Mouse (Mus musculus) limb, embryonic 13.5 days (tissue): ENCODE data around the gene Henmt1. TPM values are rescaled to one million over a fixed set of nuclear protein-coding genes. Genes with fewer than 3 reads are reported as not detected.

Experiments
- ATAC-seq: fragments of 200-750 bp; cut with Nextera tagmentation; 2 replicates; pipeline ENCODE4 v1.8.0; 2017; ENCODE audit warnings: low read depth, moderate number of reproducible peaks, moderate TSS enrichment; ENCODE audit not compliant: low FRiP score
- H3K27ac ChIP-seq: fragments of 300-500 bp; sonication (generic); 2 replicates; pipeline ENCODE4 v1.5.1; 2015; ENCODE audit warnings: inconsistent platforms, mild to moderate bottlenecking, moderate library complexity
- H3K27me3 ChIP-seq: fragments of 300-500 bp; sonication (generic); 2 replicates; pipeline ENCODE4 v1.6.1; 2015; ENCODE audit warnings: mild to moderate bottlenecking, inconsistent platforms
- H3K36me3 ChIP-seq: fragments of 300-500 bp; sonication (generic); 2 replicates; pipeline ENCODE4 v1.6.1; 2015; ENCODE audit warnings: inconsistent platforms, mild to moderate bottlenecking, moderate library complexity
- H3K4me1 ChIP-seq: fragments of 300-500 bp; sonication (generic); 2 replicates; pipeline ENCODE4 v1.6.1; 2015; ENCODE audit warnings: inconsistent platforms
- H3K4me2 ChIP-seq: fragments of 300-500 bp; sonication (generic); replicated peaks from 2 replicates; pipeline ENCODE4 v1.6.1; 2015; ENCODE audit warnings: inconsistent platforms, mild to moderate bottlenecking, moderate library complexity
- H3K4me3 ChIP-seq: fragments of 300-500 bp; sonication (generic); 2 replicates; pipeline ENCODE4 v1.5.1; 2015; ENCODE audit warnings: moderate library complexity, mild to moderate bottlenecking, inconsistent platforms
- H3K9ac ChIP-seq: fragments of 300-500 bp; sonication (generic); 2 replicates; pipeline ENCODE4 v1.6.1; 2015; ENCODE audit warnings: mild to moderate bottlenecking, inconsistent platforms
- H3K9me3 ChIP-seq: fragments of 300-500 bp; sonication (generic); 2 replicates; pipeline ENCODE4 v1.6.1; 2016; ENCODE audit warnings: inconsistent platforms
- WGBS: fragments of 180-500 bp; shearing (Covaris S2); methylation state at CpG from one replicate; pipeline ENCODE4 v1.1.7; 2015; 5-methylcytosine and 5-hydroxymethylcytosine counted together
- polyA plus RNA-seq: library from polyadenylated mRNA; unstranded; fragments of >200 nt; fragmentation: Nextera tagmentation; extraction: Ambion mirVana; gene quantifications from 2 replicates; pipeline ENCODE4 v1.2.1, GENCODE M21; 2015

The Henmt1 gene
- polyA plus RNA-seq, 1 experiment from 2014 or later = 0.92 TPM

DNA sequence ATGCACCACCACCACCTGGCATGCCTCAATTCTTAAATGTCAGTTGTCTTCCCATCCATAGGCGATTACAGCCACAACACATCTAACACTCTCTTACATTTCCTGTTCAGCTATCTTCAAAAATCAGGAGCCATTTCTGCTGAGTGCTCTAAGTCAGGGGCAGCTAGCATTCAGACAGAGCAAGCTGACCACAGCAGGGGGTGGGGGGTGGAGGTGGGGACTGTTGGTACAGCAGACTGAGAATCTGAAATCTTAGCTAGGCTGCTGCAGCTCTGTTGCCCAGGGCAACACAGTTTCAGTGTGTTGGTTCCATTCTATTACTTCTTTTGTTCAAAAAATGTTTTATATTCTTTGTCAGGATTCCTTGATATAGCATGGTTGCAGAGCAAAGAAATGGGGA, 46.9 kb downstream of the Henmt1 start:
- Histone ChIP-seq H3K27me3 (no peaks in the 10 kb centered on the region), H3K4me3 (no peak overlapping the region), H3K36me3 (peaks cover 66% of the 10 kb centered on the region), H3K4me1 (no peaks in the 10 kb centered on the region), H3K27ac (no peak overlapping the region), H3K9me3 (no peaks in the 10 kb centered on the region), H3K9ac (no peak overlapping the region), H3K4me2 (no peak overlapping the region)
- WGBS = 89% methylated on average over 1 of the region's 1 CpGs
- ATAC-seq = no peak

DNA sequence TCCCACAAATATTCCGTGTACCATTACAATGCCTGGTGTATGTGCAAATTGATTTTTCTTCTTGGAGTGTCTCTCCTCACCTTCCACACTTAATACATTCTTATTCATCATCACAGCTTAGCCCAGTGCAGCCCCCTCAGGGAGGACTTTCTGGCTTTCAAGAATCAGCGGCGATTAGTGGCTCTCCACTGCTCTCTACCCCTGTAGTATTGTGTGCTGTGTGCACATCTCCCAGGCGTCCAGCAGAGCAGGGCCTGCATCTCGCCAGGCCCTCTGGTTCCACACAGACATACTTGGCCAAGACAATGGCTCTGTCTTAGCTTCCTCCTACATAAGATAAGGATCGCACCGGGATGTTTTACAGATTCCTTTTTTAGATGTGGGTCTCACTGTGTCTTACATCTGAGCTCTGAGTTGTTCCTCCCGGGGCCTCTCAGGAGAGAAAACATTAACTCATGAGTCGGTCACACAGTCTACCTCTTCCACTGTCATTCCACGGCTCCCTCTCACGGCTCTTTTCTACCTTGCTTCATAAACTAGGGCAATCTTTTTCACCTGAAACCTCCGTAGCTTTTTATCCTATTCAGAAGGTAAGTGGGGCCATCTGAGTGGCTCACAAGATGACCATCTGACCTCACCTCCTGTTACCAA, 47.5 kb downstream of the Henmt1 start:
- Histone ChIP-seq H3K36me3 (peaks cover 69% of the 10 kb centered on the region), H3K9ac (no peak overlapping the region), H3K4me2 (no peak overlapping the region), H3K27ac (no peak overlapping the region), H3K4me3 (no peak overlapping the region), H3K27me3 (no peaks in the 10 kb centered on the region), H3K9me3 (no peaks in the 10 kb centered on the region), H3K4me1 (no peaks in the 10 kb centered on the region)
- no peak for ATAC-seq
- 84% methylated on average over 12 of the region's 12 CpGs for WGBS

DNA sequence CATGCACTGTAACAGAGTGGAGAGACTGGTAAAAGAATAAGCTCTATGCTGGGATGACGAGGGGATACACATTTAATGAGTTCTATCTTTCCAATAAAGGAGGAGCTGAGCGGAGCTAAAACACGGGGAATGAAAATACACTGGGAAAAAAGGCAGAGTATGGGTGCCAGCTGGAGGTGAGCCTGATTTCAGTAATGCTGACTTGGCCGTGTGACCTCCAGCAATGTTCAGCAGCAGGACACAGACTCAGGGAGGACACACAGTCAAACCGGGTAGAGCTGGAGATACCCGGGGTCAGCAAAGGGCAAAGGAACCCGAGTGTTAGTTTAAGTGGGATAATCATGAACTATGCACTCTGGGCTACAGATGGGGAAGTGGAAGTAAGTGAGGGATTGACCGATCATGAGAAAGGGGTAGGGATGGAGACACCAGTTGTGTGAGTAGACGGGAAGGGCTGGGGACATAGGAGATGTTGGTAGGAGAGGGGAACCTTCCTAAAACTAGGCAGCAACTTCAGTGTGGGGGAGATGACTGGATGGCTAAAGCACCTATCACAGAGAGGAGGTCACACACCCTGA, 50.4 kb downstream of the Henmt1 start:
- Histone ChIP-seq H3K27ac (no peak overlapping the region), H3K4me2 (no peak overlapping the region), H3K9ac (no peak overlapping the region), H3K9me3 (no peaks in the 10 kb centered on the region), H3K36me3 (peaks cover 67% of the 10 kb centered on the region), H3K4me1 (no peaks in the 10 kb centered on the region), H3K27me3 (no peaks in the 10 kb centered on the region), H3K4me3 (no peak overlapping the region)
- 85% methylated on average over 9 of the region's 9 CpGs for WGBS
- ATAC-seq = no peak

DNA sequence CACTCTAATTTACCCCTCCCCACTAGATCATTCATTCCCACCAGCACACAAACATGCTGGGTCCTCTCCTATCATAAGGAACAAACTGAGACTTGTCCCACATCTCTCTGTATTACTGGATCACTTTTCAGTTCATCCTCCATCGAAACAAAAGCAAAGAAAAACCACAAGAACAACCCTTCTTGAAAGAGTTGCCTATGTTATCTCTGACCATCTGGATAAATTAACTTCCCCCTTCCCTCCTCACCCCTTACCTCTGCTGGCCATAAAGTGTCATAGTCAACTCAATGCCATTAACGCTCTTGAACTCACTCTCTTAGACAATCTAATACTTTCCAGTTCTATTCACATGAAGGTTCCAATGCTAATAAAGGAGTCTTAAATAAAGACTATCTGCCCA, 54.8 kb downstream of the Henmt1 start:
- ATAC-seq = no peak
- no peak overlapping the region for H3K4me2 ChIP-seq
- peaks cover 40% of the 10 kb centered on the region for H3K36me3 ChIP-seq
- no peak overlapping the region for H3K4me3 ChIP-seq
- 86% methylated on average over 2 of the region's 2 CpGs for WGBS
- no peak overlapping the region for H3K9ac ChIP-seq
- no peaks in the 10 kb centered on the region for H3K4me1 ChIP-seq
- no peaks in the 10 kb centered on the region for H3K9me3 ChIP-seq
- H3K27ac ChIP-seq = no peak overlapping the region
- no peaks in the 10 kb centered on the region for H3K27me3 ChIP-seq

DNA sequence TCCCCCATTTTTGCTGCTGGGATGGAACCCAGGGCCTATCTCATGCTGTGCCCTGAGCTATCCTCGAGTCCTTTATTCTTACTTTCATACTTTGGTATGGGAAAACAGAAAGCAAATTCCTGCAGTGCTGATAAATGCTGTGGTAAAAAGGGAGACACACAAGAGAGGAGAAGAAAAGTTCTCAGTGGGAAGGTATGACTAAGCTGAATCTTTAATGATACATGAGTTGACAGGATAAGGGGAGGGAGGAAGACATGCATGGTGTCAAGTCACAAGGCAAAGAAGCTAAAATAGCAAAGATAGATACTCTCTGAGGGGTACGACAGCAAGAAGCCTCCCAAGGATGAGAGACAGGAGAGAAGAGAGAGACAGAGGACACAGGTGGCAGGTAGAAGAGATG, 55.7 kb downstream of the Henmt1 start:
- Histone ChIP-seq H3K27me3 (no peaks in the 10 kb centered on the region), H3K4me2 (no peak overlapping the region), H3K27ac (no peak overlapping the region), H3K9ac (no peak overlapping the region), H3K4me1 (no peaks in the 10 kb centered on the region), H3K36me3 (peaks cover 34% of the 10 kb centered on the region), H3K4me3 (no peak overlapping the region), H3K9me3 (no peaks in the 10 kb centered on the region)
- 91% methylated on average over 2 of the region's 2 CpGs for WGBS
- no peak for ATAC-seq

DNA sequence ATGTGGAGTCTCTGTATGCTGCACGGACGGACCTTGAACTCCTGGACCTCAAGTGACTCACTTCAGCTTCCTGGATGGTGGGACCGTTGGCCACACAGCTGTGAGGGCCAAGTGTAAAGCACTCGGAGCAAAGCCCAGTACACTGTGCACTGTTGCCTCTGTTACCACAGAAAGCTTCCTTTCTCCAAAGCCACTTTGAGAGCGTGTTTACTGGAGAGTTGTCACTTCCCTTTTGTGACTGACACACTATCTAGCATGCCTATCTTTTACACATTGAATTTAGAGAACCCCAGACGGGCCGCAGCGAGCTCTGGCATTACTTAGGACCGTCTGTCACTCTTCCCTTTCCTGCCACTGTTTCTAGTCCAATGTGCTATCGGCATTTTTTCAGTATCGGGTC, 57.6 kb downstream of the Henmt1 start:
- no peak overlapping the region for H3K4me2 ChIP-seq
- H3K27ac ChIP-seq = no peak overlapping the region
- 76% methylated on average over 11 of the region's 11 CpGs for WGBS
- H3K36me3 ChIP-seq = peaks cover 29% of the 10 kb centered on the region
- no peaks in the 10 kb centered on the region for H3K27me3 ChIP-seq
- H3K9me3 ChIP-seq = no peaks in the 10 kb centered on the region
- no peaks in the 10 kb centered on the region for H3K4me1 ChIP-seq
- H3K9ac ChIP-seq = no peak overlapping the region
- no peak overlapping the region for H3K4me3 ChIP-seq
- ATAC-seq = no peak

DNA sequence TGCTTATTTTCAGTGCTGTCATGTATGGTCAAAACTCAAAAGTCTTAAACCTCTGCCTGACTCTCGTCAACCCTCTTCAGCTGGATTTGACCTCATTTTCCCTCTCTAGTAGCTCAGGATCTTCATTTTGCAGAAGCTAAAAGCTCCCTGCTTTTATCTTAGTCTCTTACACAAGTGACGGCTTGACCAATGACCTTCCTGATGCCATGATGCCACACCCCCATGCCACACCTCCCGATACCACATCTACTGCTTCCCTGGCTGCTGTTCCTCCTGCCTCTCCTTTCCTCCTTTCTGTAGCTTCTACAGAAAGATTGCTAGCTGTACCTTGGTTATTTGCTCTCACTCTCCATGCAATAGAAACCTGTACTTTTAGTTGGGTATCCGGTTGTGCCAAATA, 58.1 kb downstream of the Henmt1 start:
- H3K9me3 ChIP-seq = no peaks in the 10 kb centered on the region
- H3K27me3 ChIP-seq = no peaks in the 10 kb centered on the region
- H3K9ac ChIP-seq = no peak overlapping the region
- H3K4me3 ChIP-seq = no peak overlapping the region
- no peaks in the 10 kb centered on the region for H3K4me1 ChIP-seq
- no peak overlapping the region for H3K27ac ChIP-seq
- H3K4me2 ChIP-seq = no peak overlapping the region
- 67% methylated on average over 4 of the region's 4 CpGs for WGBS
- H3K36me3 ChIP-seq = peaks cover 29% of the 10 kb centered on the region
- ATAC-seq = no peak

DNA sequence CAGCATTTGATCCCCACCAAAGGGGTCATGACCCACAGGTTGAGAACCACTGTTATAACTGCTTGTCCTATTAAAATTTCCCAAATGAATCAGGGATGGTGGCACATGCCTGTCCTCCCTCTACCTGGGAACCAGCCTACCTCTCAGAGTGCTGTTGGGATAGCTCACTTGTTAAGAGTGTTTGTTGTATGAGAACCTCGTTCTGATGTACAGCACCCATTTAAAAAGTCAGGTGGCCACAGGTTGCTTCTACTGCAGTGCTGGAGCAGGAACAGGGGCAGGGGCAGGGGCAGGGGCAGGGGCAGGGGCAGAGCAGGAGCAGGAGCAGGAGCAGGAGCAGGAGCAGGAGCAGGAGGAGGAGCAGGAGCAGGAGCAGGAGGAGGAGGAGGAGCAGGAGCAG, 59.5 kb downstream of the Henmt1 start:
- 85% methylated on average over 1 of the region's 1 CpGs for WGBS
- H3K4me2 ChIP-seq = no peak overlapping the region
- no peak overlapping the region for H3K9ac ChIP-seq
- peaks cover 21% of the 10 kb centered on the region for H3K36me3 ChIP-seq
- H3K27me3 ChIP-seq = no peaks in the 10 kb centered on the region
- H3K4me1 ChIP-seq = no peaks in the 10 kb centered on the region
- no peak overlapping the region for H3K4me3 ChIP-seq
- no peak for ATAC-seq
- no peaks in the 10 kb centered on the region for H3K9me3 ChIP-seq
- H3K27ac ChIP-seq = no peak overlapping the region

DNA sequence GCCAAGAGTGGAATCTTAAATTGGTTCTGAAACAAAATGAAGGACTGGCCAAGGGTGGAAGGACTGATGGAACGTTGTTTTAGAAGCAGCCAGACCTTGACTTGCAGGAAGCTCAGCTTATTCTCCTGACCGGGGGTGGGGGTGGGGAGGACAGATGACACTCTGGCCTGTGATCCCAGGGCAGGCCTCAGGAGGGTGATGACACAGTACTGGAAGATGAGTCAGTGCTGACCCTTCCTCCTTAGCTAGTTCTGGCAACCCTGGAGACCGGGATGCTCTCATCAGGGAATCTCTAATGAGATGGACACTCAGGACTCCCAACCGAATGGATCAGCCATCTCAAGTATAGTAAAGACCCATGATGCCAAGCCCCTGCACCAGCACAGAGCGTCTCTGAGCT, 66.1 kb downstream of the Henmt1 start:
- Histone ChIP-seq H3K9me3 (0 out of 2 replicates have a peak, but pooled peaks cover 4% of the 10 kb centered on the region), H3K4me3 (no peak overlapping the region), H3K27ac (no peak overlapping the region), H3K4me2 (no peak overlapping the region), H3K36me3 (peaks cover 19% of the 10 kb centered on the region), H3K9ac (no peak overlapping the region), H3K27me3 (no peaks in the 10 kb centered on the region), H3K4me1 (no peaks in the 10 kb centered on the region; the same call in 1 of the 2 replicates)
- ATAC-seq = no peak
- 87% methylated on average over 5 of the region's 5 CpGs for WGBS

DNA sequence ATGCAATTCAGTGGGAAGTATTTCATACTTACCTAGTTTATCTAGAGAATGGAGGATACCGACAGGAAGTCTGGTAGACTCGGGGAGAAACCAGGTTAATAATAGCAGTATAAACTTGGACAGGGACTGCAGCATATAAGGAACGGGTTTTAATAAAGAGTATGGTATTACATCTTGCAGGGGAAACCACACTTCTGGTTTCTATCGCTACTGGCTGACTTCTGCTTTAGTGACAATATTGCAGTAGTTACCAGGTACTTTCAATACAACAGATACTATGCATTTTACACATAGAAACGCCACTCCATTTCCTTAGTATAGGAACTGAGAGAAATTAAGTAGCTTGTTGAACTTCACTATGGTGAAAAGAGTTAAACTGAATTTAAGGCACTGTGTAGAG, 68.5 kb downstream of the Henmt1 start:
- Histone ChIP-seq H3K9ac (no peak overlapping the region), H3K4me3 (no peak overlapping the region), H3K27me3 (no peaks in the 10 kb centered on the region), H3K4me1 (peaks cover 5% of the 10 kb centered on the region; the same call in 1 of the 2 replicates), H3K36me3 (0 out of 2 replicates have a peak, but pooled peaks cover 5% of the 10 kb centered on the region), H3K9me3 (0 out of 2 replicates have a peak, but pooled peaks cover 4% of the 10 kb centered on the region), H3K27ac (no peak overlapping the region), H3K4me2 (no peak overlapping the region)
- WGBS = 82% methylated on average over 5 of the region's 5 CpGs
- ATAC-seq = no peak

Other genes starting within 250 kb of the Henmt1 start
- 96.7 and 103 TPM in 2 replicates for gene Gpsm2, start 217.6 kb upstream of the Henmt1 start, polyA plus RNA-seq
- 1.8 TPM in 2 replicates for gene Aknad1, start 200.2 kb upstream of the Henmt1 start, polyA plus RNA-seq
- gene Stxbp3, start 99.3 kb upstream of the Henmt1 start, polyA plus RNA-seq = 38.6 and 38.8 TPM in 2 replicates
- gene Fndc7, start 49.9 kb upstream of the Henmt1 start, polyA plus RNA-seq = 0.09 and 0.23 TPM in 2 replicates
- gene Prpf38b, start 28.1 kb upstream of the Henmt1 start, polyA plus RNA-seq = 82.3 and 90.7 TPM in 2 replicates
- 0.74 TPM in 1 of 2 replicates, not detected in the other for gene Gm9857, start 572 bp downstream of the Henmt1 start, polyA plus RNA-seq
- 7.5 and 7.8 TPM in 2 replicates for gene Fam102b, start 87.7 kb downstream of the Henmt1 start, polyA plus RNA-seq
- gene Slc25a54, start 140.6 kb downstream of the Henmt1 start, polyA plus RNA-seq = not detected in 2 replicates
- gene Slc25a24, start 183.3 kb downstream of the Henmt1 start, polyA plus RNA-seq = 45.0 and 51.0 TPM in 2 replicates